Comparison of ENCODE assay signal across 8 mouse cellular contexts in genomic region chr4:59330961-59331604, GRCm38 (mm10).
DNase-seq lines count a peak whose midpoint lies in the region; ATAC-seq and TF ChIP-seq lines count a peak whose summit lies in the region.

No protein-coding gene starts in this region.

- no peak for TF ChIP-seq CTCF in CH12.LX (conservative IDR thresholded peaks at IDR 0.05 in 1 of 2, IDR thresholded peaks at IDR 0.05 in 1 of 2; ENCODE audit: low read depth in 2 of 2, low read length in 2 of 2)

- TF ChIP-seq RAD21 in CH12.LX (IDR thresholded peaks at IDR 0.05; ENCODE audit: low read depth, low read length), result no peak

- no peaks in the 10 kb centered on the region for H3K79me2 ChIP-seq in CH12.LX (replicated peaks; ENCODE audit: control insufficient read depth, extremely low read depth, insufficient read depth, poor library complexity, severe bottlenecking)

- ATAC-seq in kidney, embryonic 15.5 days (replicated peaks; ENCODE audit: low FRiP score), result no peak
- ATAC-seq in embryonic facial prominence, embryonic 14.5 days (ENCODE audit: low read depth), result peak; percentile 38; the same call in 1 of the 2 replicates
- peak; percentile 82 for ATAC-seq in liver, embryonic 16.5 days (ENCODE audit: low read depth)
- no peak for ATAC-seq in midbrain, embryonic 16.5 days
- no peak for ATAC-seq in frontal cortex, adult (ENCODE audit: low TSS enrichment)

- H3K9me3 ChIP-seq in kidney, embryonic 15.5 days (replicated peaks), result no peaks in the 10 kb centered on the region
- H3K9me3 ChIP-seq in CH12.LX (replicated peaks; ENCODE audit: low read length), result no peaks in the 10 kb centered on the region
- H3K9me3 ChIP-seq in embryonic facial prominence, embryonic 14.5 days (ENCODE audit: control insufficient read depth, low read length), result no peaks in the 10 kb centered on the region
- no peaks in the 10 kb centered on the region for H3K9me3 ChIP-seq in liver, embryonic 16.5 days (replicated peaks; ENCODE audit: control insufficient read depth, low read length)
- no peaks in the 10 kb centered on the region for H3K9me3 ChIP-seq in midbrain, embryonic 16.5 days (replicated peaks; ENCODE audit: control insufficient read depth, low read length, poor library complexity, severe bottlenecking)

- 37% methylated on average over 10 of the region's 10 CpGs for WGBS in kidney, embryonic 15.5 days
- 36% methylated on average over 10 of the region's 10 CpGs for WGBS in embryonic facial prominence, embryonic 14.5 days
- 27% methylated on average over 10 of the region's 10 CpGs for WGBS in liver, embryonic 16.5 days (ENCODE audit: insufficient replicate concordance)
- WGBS in midbrain, embryonic 16.5 days, result 29% methylated on average over 10 of the region's 10 CpGs

- no peaks in the 10 kb centered on the region for H3K27me3 ChIP-seq in kidney, embryonic 15.5 days
- H3K27me3 ChIP-seq in CH12.LX (replicated peaks), result no peaks in the 10 kb centered on the region
- H3K27me3 ChIP-seq in embryonic facial prominence, embryonic 14.5 days (replicated peaks; ENCODE audit: control insufficient read depth, insufficient read depth, low read length), result no peaks in the 10 kb centered on the region
- no peaks in the 10 kb centered on the region for H3K27me3 ChIP-seq in liver, embryonic 16.5 days (ENCODE audit: control insufficient read depth, insufficient read depth, low read depth, low read length)
- no peaks in the 10 kb centered on the region for H3K27me3 ChIP-seq in midbrain, embryonic 16.5 days (ENCODE audit: control insufficient read depth, insufficient read depth, low read depth, low read length)

- in situ Hi-C loops in CH12.LX (cut with MboI; ENCODE audit: low pct_ligation_motif_present, low pct_unique_long_range_greater_than_20kb, low sequenced_read_pairs), result loop anchor here (5.0 to 25.0 kb wide), 3 partner anchors 44 to 219 kb away; partner anchors contain the start of gene Ugcg

- H3K36me3 ChIP-seq in kidney, embryonic 15.5 days, result no peaks in the 10 kb centered on the region; the same call in 1 of the 2 replicates
- H3K36me3 ChIP-seq in CH12.LX (replicated peaks in 1 of 2; ENCODE audit: control insufficient read depth in 1 of 2, insufficient read depth in 1 of 2, low read length in 1 of 2), result no peaks in the 10 kb centered on the region
- no peaks in the 10 kb centered on the region for H3K36me3 ChIP-seq in embryonic facial prominence, embryonic 14.5 days (ENCODE audit: control insufficient read depth, insufficient read depth, low read length)
- H3K36me3 ChIP-seq in liver, embryonic 16.5 days (ENCODE audit: control insufficient read depth, insufficient read depth), result no peaks in the 10 kb centered on the region
- H3K36me3 ChIP-seq in midbrain, embryonic 16.5 days (ENCODE audit: control insufficient read depth, insufficient read depth, low read length), result no peaks in the 10 kb centered on the region

- dilution Hi-C loops in CH12.LX (cut with MboI; ENCODE audit: extremely low pct_ligation_motif_present, extremely low pct_unique_long_range_greater_than_20kb, low sequenced_read_pairs), result no loop called here

- no peak overlapping the region for H3K9ac ChIP-seq in kidney, embryonic 15.5 days
- H3K9ac ChIP-seq in CH12.LX (ENCODE audit: insufficient read depth, low read depth), result peak overlapping the region; percentile 37; the same call in 1 of the 2 replicates
- H3K9ac ChIP-seq in embryonic facial prominence, embryonic 14.5 days (ENCODE audit: low read depth, low read length), result 0 out of 2 replicates have a peak overlapping the region, but pooled peaks have one; percentile 30
- no peak overlapping the region for H3K9ac ChIP-seq in liver, embryonic 16.5 days (ENCODE audit: low read depth, low read length)
- no peak overlapping the region for H3K9ac ChIP-seq in midbrain, embryonic 16.5 days (ENCODE audit: low read depth, low read length)

- no peak for TF ChIP-seq POLR2A in CH12.LX (IDR thresholded peaks at IDR 0.05; ENCODE audit: low read depth, low read length)

- no peak for TF ChIP-seq EP300 in CH12.LX (IDR thresholded peaks at IDR 0.05; ENCODE audit: low read length)

- no peak overlapping the region for H3K4me3 ChIP-seq in kidney, embryonic 15.5 days (replicated peaks)
- peak overlapping the region in 1 of 3 experiments; percentile 21 for H3K4me3 ChIP-seq in CH12.LX (replicated peaks in 1 of 3; ENCODE audit: low read depth in 2 of 3, low read length in 2 of 3, poor library complexity in 1 of 3)
- H3K4me3 ChIP-seq in embryonic facial prominence, embryonic 14.5 days (ENCODE audit: low read depth, low read length), result no peak overlapping the region
- no peak overlapping the region for H3K4me3 ChIP-seq in liver, embryonic 16.5 days (ENCODE audit: low read depth, low read length)
- H3K4me3 ChIP-seq in midbrain, embryonic 16.5 days (ENCODE audit: low read depth, low read length), result no peak overlapping the region

- peaks cover 22% of the 10 kb centered on the region for H3K4me1 ChIP-seq in kidney, embryonic 15.5 days
- peaks cover 11 to 58% of the 10 kb centered on the region in 2 experiments for H3K4me1 ChIP-seq in CH12.LX (ENCODE audit: control insufficient read depth in 1 of 2, insufficient read depth in 2 of 2)
- H3K4me1 ChIP-seq in embryonic facial prominence, embryonic 14.5 days (ENCODE audit: control insufficient read depth, insufficient read depth, low read length), result peaks cover 13% of the 10 kb centered on the region; the same call in 1 of the 2 replicates
- H3K4me1 ChIP-seq in liver, embryonic 16.5 days (ENCODE audit: control insufficient read depth, low read depth, low read length), result peaks cover 16% of the 10 kb centered on the region
- H3K4me1 ChIP-seq in midbrain, embryonic 16.5 days (ENCODE audit: control insufficient read depth, insufficient read depth, low read length), result peaks cover 2% of the 10 kb centered on the region

- peak overlapping the region; percentile 74 for H3K27ac ChIP-seq in kidney, embryonic 15.5 days
- peak overlapping the region; percentile 70; the same call in 1 of the 2 replicates for H3K27ac ChIP-seq in CH12.LX (ENCODE audit: insufficient read depth, low read depth)
- H3K27ac ChIP-seq in embryonic facial prominence, embryonic 14.5 days (replicated peaks; ENCODE audit: low read depth, low read length), result peak overlapping the region; percentile 78
- peak overlapping the region; percentile 83 for H3K27ac ChIP-seq in liver, embryonic 16.5 days (ENCODE audit: low read length)
- H3K27ac ChIP-seq in midbrain, embryonic 16.5 days (ENCODE audit: low read length), result no peak overlapping the region

- H3K4me2 ChIP-seq in kidney, embryonic 15.5 days, result no peak overlapping the region
- peak overlapping the region; percentile 72 for H3K4me2 ChIP-seq in CH12.LX (ENCODE audit: insufficient read depth, low read depth, poor library complexity, severe bottlenecking)
- H3K4me2 ChIP-seq in embryonic facial prominence, embryonic 14.5 days (ENCODE audit: low read depth, low read length), result 0 out of 2 replicates have a peak overlapping the region, but pooled peaks have one; percentile 1
- H3K4me2 ChIP-seq in liver, embryonic 16.5 days (ENCODE audit: low read depth, low read length), result no peak overlapping the region
- no peak overlapping the region for H3K4me2 ChIP-seq in midbrain, embryonic 16.5 days (ENCODE audit: low read length)

- DNase-seq in kidney, postnatal 4 days, result no peak
- peak; percentile 48 for DNase-seq in CH12.LX (ENCODE audit: extremely low read depth)
- peak; percentile 34 for DNase-seq in embryonic facial prominence, embryonic 14.5 days (ENCODE audit: low spot score)
- DNase-seq in right cerebral cortex, adult 18-20 months, result no peak

TF ChIP-seq in CH12.LX, 34 proteins besides CTCF, POLR2A, EP300 and RAD21:
- no peak for TF ChIP-seq ZNF384 (IDR thresholded peaks at IDR 0.05; ENCODE audit: low read depth, low read length)
- TF ChIP-seq CHD2 (IDR thresholded peaks at IDR 0.05; ENCODE audit: low read length), result 0 out of 2 replicates have a peak, but pooled peaks have one; percentile 29
TF ChIP-seq in CH12.LX: peak in this region for 1.

Comparison
In these comparisons a context has a peak if more than half of its experiments do, and no peak if none do; other contexts are left out.
1. ATAC-seq: peak in embryonic facial prominence, embryonic 14.5 days (single experiment) and liver, embryonic 16.5 days (single experiment); none in kidney, embryonic 15.5 days (single experiment), midbrain, embryonic 16.5 days (single experiment) and frontal cortex, adult (single experiment).
2. H3K4me2 ChIP-seq: peak in CH12.LX (single experiment) and embryonic facial prominence, embryonic 14.5 days (single experiment); none in kidney, embryonic 15.5 days (single experiment), liver, embryonic 16.5 days (single experiment) and midbrain, embryonic 16.5 days (single experiment).
3. H3K9ac ChIP-seq: peak in CH12.LX (single experiment) and embryonic facial prominence, embryonic 14.5 days (single experiment); none in kidney, embryonic 15.5 days (single experiment), liver, embryonic 16.5 days (single experiment) and midbrain, embryonic 16.5 days (single experiment).
4. DNase-seq: peak in CH12.LX (single experiment) and embryonic facial prominence, embryonic 14.5 days (single experiment); none in kidney, postnatal 4 days (0 of 2) and right cerebral cortex, adult 18-20 months (single experiment).